Mouse (Mus musculus): ENCODE measurements around the gene Trim69. TPM values are rescaled to one million over a fixed set of nuclear protein-coding genes. Genes with fewer than 3 reads are reported as not detected.

Trim69 gene
- total and polyA plus RNA-seq, 3 experiments: 0.04 TPM; not detected in 2

GRCm38 (mm10) chr2:122185086-122185485 is 24.6 kb downstream of the Trim69 start:
- H3K27ac ChIP-seq (ENCODE audit: control insufficient read depth, low read depth, low read length): no peak overlapping the region
- peaks cover 0 to 2% of the 10 kb centered on the region in 2 experiments; a peak in 2 of 4 replicates for H3K4me1 ChIP-seq (ENCODE audit: control insufficient read depth in 1 of 2, insufficient read depth in 2 of 2, low read length in 2 of 2)
- peaks cover 0 to under 1% of the 10 kb centered on the region in 2 experiments; a peak in 2 of 4 replicates for H3K36me3 ChIP-seq (ENCODE audit: control insufficient read depth in 1 of 2, insufficient read depth in 2 of 2, low read length in 2 of 2)
- H3K9ac ChIP-seq (ENCODE audit: control insufficient read depth, low read depth, low read length, poor library complexity, severe bottlenecking): no peak overlapping the region
- H3K79me2 ChIP-seq (ENCODE audit: control insufficient read depth, insufficient read depth, low read length, poor library complexity): no peaks in the 10 kb centered on the region
- TF ChIP-seq MYB (IDR thresholded peaks at IDR 0.05; ENCODE audit: low read depth, low read length) (no peak), MEF2A (IDR thresholded peaks at IDR 0.05; ENCODE audit: extremely low read depth, insufficient replicate concordance, low read depth, low read length, poor library complexity, severe bottlenecking) (no peak), EP300 (IDR thresholded peaks at IDR 0.05; ENCODE audit: low read depth in 1 of 2, low read length in 2 of 2) (no peak), TCF12 (IDR thresholded peaks at IDR 0.05; ENCODE audit: low read depth, low read length) (no peak), BHLHE40 (IDR thresholded peaks at IDR 0.05; ENCODE audit: borderline replicate concordance, low read depth, low read length) (no peak)
- no peak overlapping the region for H3K4me3 ChIP-seq (ENCODE audit: control insufficient read depth in 1 of 2, insufficient read depth in 1 of 2, low read depth in 2 of 2, low read length in 2 of 2)
- H3K9me3 ChIP-seq (replicated peaks; ENCODE audit: insufficient read depth, low read length): no peaks in the 10 kb centered on the region
- DNase-seq (ENCODE audit: low read depth, low spot score): no peak
- H3K27me3 ChIP-seq (ENCODE audit: control insufficient read depth in 1 of 2, insufficient read depth in 2 of 2, low read length in 2 of 2): peaks cover 0 to 2% of the 10 kb centered on the region in 2 experiments; a peak in 2 of 4 replicates

- Histone ChIP-seq H3K27ac (ENCODE audit: control insufficient read depth, low read depth, low read length) (no peak within 1 kb of the TSS), H3K27me3 (ENCODE audit: control insufficient read depth in 1 of 2, insufficient read depth in 2 of 2, low read length in 2 of 2) (peaks cover 0 to 2% of the 10 kb centered on the region in 2 experiments; a peak in 2 of 4 replicates), H3K9ac (ENCODE audit: control insufficient read depth, low read depth, low read length, poor library complexity, severe bottlenecking) (no peak within 1 kb of the TSS), H3K9me3 (replicated peaks; ENCODE audit: insufficient read depth, low read length) (no peaks in the 10 kb centered on the region), H3K4me3 (ENCODE audit: control insufficient read depth in 1 of 2, insufficient read depth in 1 of 2, low read depth in 2 of 2, low read length in 2 of 2) (no peak within 1 kb of the TSS), H3K36me3 (ENCODE audit: control insufficient read depth in 1 of 2, insufficient read depth in 2 of 2, low read length in 2 of 2) (peaks cover 0 to 3% of the 10 kb centered on the region in 2 experiments; a peak in 2 of 4 replicates), H3K4me1 (ENCODE audit: control insufficient read depth in 1 of 2, insufficient read depth in 2 of 2, low read length in 2 of 2) (peaks cover 5% of the 10 kb centered on the region in 2 experiments; a peak in 3 of 4 replicates), H3K79me2 (ENCODE audit: control insufficient read depth, insufficient read depth, low read length, poor library complexity) (no peaks in the 10 kb centered on the region)
- TF ChIP-seq ELF1 (IDR thresholded peaks at IDR 0.05; ENCODE audit: low read depth, low read length): no peak
- no peak for TF ChIP-seq SIN3A (IDR thresholded peaks at IDR 0.05; ENCODE audit: low read length)
- no peak for TF ChIP-seq NELFE (IDR thresholded peaks at IDR 0.05; ENCODE audit: low read depth, low read length)
- TF ChIP-seq ZKSCAN1 (IDR thresholded peaks at IDR 0.05; ENCODE audit: low read depth, low read length): no peak
- TF ChIP-seq ETS1 (IDR thresholded peaks at IDR 0.05; ENCODE audit: low read depth, low read length): no peak
- TF ChIP-seq ZNF384 (IDR thresholded peaks at IDR 0.05; ENCODE audit: low read depth, low read length): no peak
- TF ChIP-seq BHLHE40 (IDR thresholded peaks at IDR 0.05; ENCODE audit: borderline replicate concordance, low read depth, low read length): no peak
- TF ChIP-seq MAZ (IDR thresholded peaks at IDR 0.05; ENCODE audit: low read depth, low read length): no peak
- no peak for TF ChIP-seq TAL1 (IDR thresholded peaks at IDR 0.05; ENCODE audit: low read length)
- no peak for TF ChIP-seq RAD21 (IDR thresholded peaks at IDR 0.05; ENCODE audit: low read depth, low read length)
- no peak for TF ChIP-seq EP300 (IDR thresholded peaks at IDR 0.05; ENCODE audit: low read depth in 1 of 2, low read length in 2 of 2)
- no peak for TF ChIP-seq E2F4 (IDR thresholded peaks at IDR 0.05; ENCODE audit: borderline replicate concordance, low read depth, low read length)
- no peak for TF ChIP-seq SMC3 (IDR thresholded peaks at IDR 0.05; ENCODE audit: low read depth, low read length)
- TF ChIP-seq MAX (IDR thresholded peaks at IDR 0.05; ENCODE audit: low read length): no peak
- no peak for TF ChIP-seq TBP (IDR thresholded peaks at IDR 0.05; ENCODE audit: low read depth, low read length)
- DNase-seq (ENCODE audit: low read depth, low spot score): no peak
Observed at GRCm38 (mm10) chr2:122186106-122186505, 25.6 kb downstream of the Trim69 start, which contains the start of the genes Patl2 and Terb2. Patl2 (minus strand) TSS chr2:122186189. Terb2 (plus strand) TSS chr2:122186272.
